Mouse (Mus musculus) thymus, adult 18-20 months (tissue): ENCODE results near the gene Gm13084.
"Not testable (repeated sequence)": the region's sequence is repeated elsewhere in the genome, so short reads cannot be mapped to it uniquely, and the experiment has no call there.

Source experiments
- DNase-seq, 2 experiments: peaks; one replicate each; pipeline ENCODE4 v3.0.0; 2022; ENCODE audit warnings: mixed read lengths in 2 of 2

Gene Gm13084

DNA sequence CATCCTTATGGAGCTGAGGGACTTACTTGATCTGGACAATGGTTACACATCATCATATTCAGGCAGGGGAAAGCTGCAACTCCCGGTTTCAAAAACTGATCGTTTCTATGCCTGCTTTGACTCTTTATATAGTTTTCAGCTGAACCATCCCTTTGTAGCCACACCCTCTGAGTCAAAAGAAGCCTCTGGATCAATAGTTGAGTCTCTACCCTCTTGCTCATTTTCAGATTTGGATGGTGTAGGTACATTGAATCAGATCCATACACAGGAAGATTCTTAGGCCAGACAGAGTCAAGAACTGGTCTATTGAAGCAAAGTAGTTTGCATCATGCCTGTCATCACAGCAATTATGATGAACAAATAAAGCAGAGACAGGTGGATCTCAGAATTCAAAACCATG lies at the start of gene Gm13084:
Gene Gm13084, minus strand, starts transcription at position 101 of the 400 bp plus-strand sequence.
- DNase-seq, result no peak

DNA sequence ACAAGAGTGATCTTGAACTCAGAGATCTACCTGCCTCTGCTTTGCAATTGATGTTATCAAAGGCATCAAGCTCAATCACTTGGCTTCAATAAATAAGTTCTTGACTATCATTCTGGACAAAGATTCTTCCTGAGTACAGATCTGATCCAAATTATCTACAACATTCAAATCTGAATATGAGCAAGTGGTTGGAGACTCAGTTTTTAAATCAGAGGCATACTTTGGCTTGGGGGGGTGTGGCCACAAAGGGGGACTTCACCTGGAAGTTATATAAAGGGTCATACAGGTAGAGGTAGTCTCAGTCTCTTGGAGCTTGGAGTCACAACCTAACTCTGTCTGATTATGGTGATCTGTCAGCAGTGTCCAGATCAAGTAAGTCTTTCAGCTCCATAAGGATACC lies 30.3 kb upstream of the Gm13084 start, which contains the start of gene Gm13103:
Gene Gm13103, plus strand, starts transcription at position 301 of the 400 bp plus-strand sequence.
- DNase-seq, result not testable (repeated sequence)

DNA sequence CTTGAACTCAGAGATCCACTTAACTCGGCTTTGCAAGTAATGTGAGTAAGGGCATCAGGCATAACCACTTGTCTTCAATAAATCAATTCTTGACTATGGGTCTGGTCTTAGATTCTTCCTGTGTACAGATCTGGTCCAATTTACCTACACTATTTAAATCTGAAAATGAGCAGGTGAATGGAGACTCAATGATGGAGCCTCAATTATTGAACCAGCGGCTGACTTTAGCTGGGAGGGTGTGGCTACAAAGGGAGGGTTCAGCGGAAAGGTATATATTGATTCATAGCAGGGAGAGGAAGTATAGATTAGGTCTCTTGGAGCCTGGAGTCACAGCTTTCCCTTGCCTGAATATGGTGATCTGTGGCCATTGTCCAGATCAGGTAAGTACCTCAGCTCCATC lies 26.8 kb downstream of the Gm13084 start, which contains the start of gene Gm13023:
Gene Gm13023, plus strand, starts transcription at position 301 of the 400 bp plus-strand sequence.
- not testable (repeated sequence) for DNase-seq
